Mouse (Mus musculus) neural tube, embryonic 15.5 days (tissue): Measurements from ENCODE around the gene Ube2g2. TPM values are rescaled to one million over a fixed set of nuclear protein-coding genes. Genes with fewer than 3 reads are reported as not detected.

ENCODE experiments used
- ATAC-seq: fragments of 200-750 bp; cut with Nextera tagmentation; 2 replicates; pipeline ENCODE4 v1.8.0; 2017; ENCODE audit warnings: mild to moderate bottlenecking, moderate TSS enrichment, moderate library complexity; ENCODE audit not compliant: low FRiP score
- H3K27ac ChIP-seq: fragments of 300-500 bp; sonication (generic); replicated peaks from 2 replicates; pipeline ENCODE4 v1.5.1; 2015; ENCODE audit warnings: mild to moderate bottlenecking, inconsistent platforms
- H3K27me3 ChIP-seq: fragments of 300-500 bp; sonication (generic); replicated peaks from 2 replicates; pipeline ENCODE4 v1.6.1; 2015; ENCODE audit warnings: inconsistent platforms
- H3K36me3 ChIP-seq: fragments of 300-500 bp; sonication (generic); 2 replicates; pipeline ENCODE4 v1.6.1; 2015; ENCODE audit warnings: inconsistent platforms
- H3K4me1 ChIP-seq: fragments of 300-500 bp; sonication (generic); 2 replicates; pipeline ENCODE4 v1.6.1; 2015; ENCODE audit warnings: inconsistent platforms
- H3K4me2 ChIP-seq: fragments of 300-500 bp; sonication (generic); 2 replicates; pipeline ENCODE4 v1.6.1; 2015; ENCODE audit warnings: inconsistent platforms, mild to moderate bottlenecking, moderate library complexity
- H3K4me3 ChIP-seq: fragments of 300-500 bp; sonication (generic); replicated peaks from 2 replicates; pipeline ENCODE4 v1.5.1; 2015; ENCODE audit warnings: mild to moderate bottlenecking, inconsistent platforms
- H3K9ac ChIP-seq: fragments of 300-500 bp; sonication (generic); replicated peaks from 2 replicates; pipeline ENCODE4 v1.6.1; 2015; ENCODE audit warnings: mild to moderate bottlenecking, inconsistent platforms
- H3K9me3 ChIP-seq: fragments of 300-500 bp; sonication (generic); replicated peaks from 2 replicates; pipeline ENCODE4 v1.6.1; 2016; ENCODE audit warnings: inconsistent platforms
- WGBS: fragments of 180-500 bp; shearing (Covaris S2); methylation state at CpG from one replicate; pipeline ENCODE4 v1.1.7; 2015; ENCODE audit warnings: mixed read lengths; 5-methylcytosine and 5-hydroxymethylcytosine counted together
- polyA plus RNA-seq: library from polyadenylated mRNA; unstranded; fragments of >200 nt; fragmentation: Nextera tagmentation; extraction: Ambion mirVana; gene quantifications from 2 replicates; pipeline ENCODE4 v1.2.1, GENCODE M21; 2015

Ube2g2 gene
- polyA plus RNA-seq, 1 experiment from 2014 or later, result 77.1 TPM

GRCm38 (mm10) chr10:77607441-77607840 is 14.6 kb upstream of the Ube2g2 start:
- peak overlapping the region; percentile 67 for H3K4me3 ChIP-seq
- no peaks in the 10 kb centered on the region for H3K27me3 ChIP-seq
- H3K9ac ChIP-seq, result no peak overlapping the region
- peaks cover 22% of the 10 kb centered on the region for H3K36me3 ChIP-seq
- ATAC-seq, result no peak
- peaks cover 24% of the 10 kb centered on the region for H3K4me1 ChIP-seq
- H3K27ac ChIP-seq, result no peak overlapping the region
- 70% methylated on average over 5 of the region's 5 CpGs for WGBS
- peak overlapping the region; percentile 89 for H3K4me2 ChIP-seq
- no peaks in the 10 kb centered on the region for H3K9me3 ChIP-seq

DNA sequence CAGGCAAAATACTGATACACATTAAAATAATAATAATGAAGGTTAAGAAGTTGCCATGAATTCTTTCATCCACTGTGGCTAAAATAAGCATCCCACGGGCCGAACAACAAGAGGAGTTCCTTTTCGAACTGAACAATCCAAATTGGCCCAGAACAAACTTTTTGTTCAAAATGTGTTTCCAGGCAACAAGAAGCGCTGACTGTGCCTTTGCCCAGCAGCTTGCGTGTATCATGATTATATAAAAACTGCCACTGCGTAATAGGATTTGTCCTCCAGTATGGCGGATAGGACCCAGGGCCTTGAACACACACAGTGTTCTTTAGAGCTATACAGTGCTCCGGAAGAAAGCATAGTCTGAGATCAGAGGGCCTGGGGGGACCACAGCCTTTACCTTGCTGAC is 13.5 kb upstream of the Ube2g2 start:
- no peak overlapping the region for H3K27ac ChIP-seq
- 93% methylated on average over 8 of the region's 8 CpGs for WGBS
- ATAC-seq, result no peak

GRCm38 (mm10) chr10:77610221-77610961 is 11.7 kb upstream of the Ube2g2 start:
- no peak for ATAC-seq
- Histone ChIP-seq H3K4me1 (peaks cover 27% of the 10 kb centered on the region), H3K9ac (no peak overlapping the region), H3K4me2 (no peak overlapping the region), H3K36me3 (peaks cover 43% of the 10 kb centered on the region), H3K27ac (no peak overlapping the region), H3K27me3 (no peaks in the 10 kb centered on the region), H3K4me3 (no peak overlapping the region), H3K9me3 (no peaks in the 10 kb centered on the region)
- 87% methylated on average over 8 of the region's 8 CpGs for WGBS

More for the DNA sequence above, 13.5 kb upstream of the Ube2g2 start:
- no peak overlapping the region for H3K9ac ChIP-seq
- H3K4me1 ChIP-seq, result peaks cover 27% of the 10 kb centered on the region
- no peaks in the 10 kb centered on the region for H3K9me3 ChIP-seq
- no peak overlapping the region for H3K4me3 ChIP-seq
- H3K36me3 ChIP-seq, result peaks cover 30% of the 10 kb centered on the region
- H3K4me2 ChIP-seq, result no peak overlapping the region
- no peaks in the 10 kb centered on the region for H3K27me3 ChIP-seq

GRCm38 (mm10) chr10:77613409-77613808 is 8.7 kb upstream of the Ube2g2 start:
- Histone ChIP-seq H3K27ac (no peak overlapping the region), H3K4me2 (no peak overlapping the region), H3K4me1 (peaks cover 6% of the 10 kb centered on the region), H3K9ac (no peak overlapping the region), H3K9me3 (no peaks in the 10 kb centered on the region), H3K36me3 (peaks cover 72% of the 10 kb centered on the region), H3K27me3 (no peaks in the 10 kb centered on the region), H3K4me3 (no peak overlapping the region)
- no peak for ATAC-seq
- WGBS, result 91% methylated on average over 3 of the region's 3 CpGs

DNA sequence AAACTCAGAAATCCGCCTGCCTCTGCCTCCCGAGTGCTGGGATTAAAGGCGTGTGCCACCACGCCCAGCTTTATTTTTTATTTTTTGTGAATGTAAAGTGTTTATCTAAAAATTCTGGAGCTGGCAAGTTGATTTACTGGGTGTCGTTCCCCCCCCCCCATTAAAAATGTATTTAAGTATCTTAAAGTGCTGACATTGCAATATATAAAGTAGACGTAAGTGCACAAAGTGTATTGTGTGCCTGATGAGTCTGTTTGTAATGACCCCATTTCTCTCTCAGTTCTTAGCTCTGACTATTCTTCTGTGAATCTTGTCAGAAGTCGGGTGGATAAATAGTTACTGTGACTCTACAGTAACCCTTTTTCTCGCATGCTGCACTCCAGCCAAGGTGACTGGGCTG is 6.4 kb upstream of the Ube2g2 start:
- Histone ChIP-seq H3K9me3 (no peaks in the 10 kb centered on the region), H3K27me3 (no peaks in the 10 kb centered on the region), H3K4me3 (no peak overlapping the region), H3K9ac (no peak overlapping the region), H3K4me2 (no peak overlapping the region), H3K27ac (no peak overlapping the region), H3K4me1 (peaks cover 3% of the 10 kb centered on the region; the same call in 1 of the 2 replicates), H3K36me3 (peaks cover 64% of the 10 kb centered on the region)
- no peak for ATAC-seq
- WGBS, result 95% methylated on average over 8 of the region's 8 CpGs

DNA sequence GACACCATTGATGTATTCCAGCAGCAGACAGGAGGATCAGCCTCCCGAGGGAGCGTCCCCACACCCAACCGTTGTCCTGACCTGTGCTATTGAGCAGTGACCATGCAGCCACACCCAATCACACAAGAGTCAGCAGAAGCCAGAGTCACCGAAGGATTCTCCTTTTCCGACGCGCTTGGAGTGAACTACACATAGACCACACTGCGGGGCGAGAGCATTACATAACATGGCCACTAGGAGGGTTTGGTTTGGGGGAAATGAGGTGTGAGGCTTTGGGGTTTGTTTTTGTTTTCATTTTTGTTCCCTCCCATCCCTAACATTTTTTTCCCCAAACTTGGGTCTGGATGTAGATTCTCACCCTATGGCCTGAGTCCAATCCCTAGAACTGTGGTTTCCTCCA is 5.9 kb upstream of the Ube2g2 start:
- H3K9ac ChIP-seq, result no peak overlapping the region
- no peak overlapping the region for H3K4me3 ChIP-seq
- WGBS, result 95% methylated on average over 9 of the region's 9 CpGs
- H3K36me3 ChIP-seq, result peaks cover 59% of the 10 kb centered on the region
- ATAC-seq, result no peak
- H3K4me2 ChIP-seq, result no peak overlapping the region
- no peaks in the 10 kb centered on the region for H3K27me3 ChIP-seq
- H3K9me3 ChIP-seq, result no peaks in the 10 kb centered on the region
- no peak overlapping the region for H3K27ac ChIP-seq
- peaks cover 3% of the 10 kb centered on the region; the same call in 1 of the 2 replicates for H3K4me1 ChIP-seq

- 97% methylated on average over 7 of the region's 7 CpGs for WGBS
- Histone ChIP-seq H3K4me1 (peaks cover 9% of the 10 kb centered on the region), H3K36me3 (peaks cover 52% of the 10 kb centered on the region), H3K4me2 (no peak overlapping the region), H3K4me3 (no peak overlapping the region), H3K9me3 (no peaks in the 10 kb centered on the region), H3K27ac (no peak overlapping the region), H3K27me3 (no peaks in the 10 kb centered on the region), H3K9ac (no peak overlapping the region)
- no peak for ATAC-seq
These were observed 5.1 kb upstream of the Ube2g2 start for GRCm38 (mm10) chr10:77616926-77617325.

DNA sequence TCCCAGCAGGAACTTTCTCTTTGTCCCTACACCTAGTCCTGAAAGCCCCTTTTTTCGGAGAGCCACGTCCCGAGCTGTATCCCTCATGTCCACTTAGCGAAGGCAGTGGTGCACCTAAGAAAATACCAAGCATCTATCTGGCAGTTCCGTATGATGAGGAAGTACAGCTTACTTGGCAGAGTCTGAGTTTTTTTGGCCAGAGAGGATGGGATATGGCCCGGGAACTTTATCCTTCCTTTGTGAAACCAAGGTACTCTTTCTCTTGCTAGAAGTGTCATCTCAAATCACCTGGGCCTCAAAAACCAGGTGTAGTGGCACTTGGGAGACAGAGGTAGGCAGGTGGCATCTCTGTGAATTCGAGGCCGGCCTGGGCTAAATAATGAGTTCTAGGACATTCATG is 529 bp upstream of the Ube2g2 start:
- ATAC-seq, result no peak
- H3K4me3 ChIP-seq, result peak overlapping the region; percentile 94

DNA sequence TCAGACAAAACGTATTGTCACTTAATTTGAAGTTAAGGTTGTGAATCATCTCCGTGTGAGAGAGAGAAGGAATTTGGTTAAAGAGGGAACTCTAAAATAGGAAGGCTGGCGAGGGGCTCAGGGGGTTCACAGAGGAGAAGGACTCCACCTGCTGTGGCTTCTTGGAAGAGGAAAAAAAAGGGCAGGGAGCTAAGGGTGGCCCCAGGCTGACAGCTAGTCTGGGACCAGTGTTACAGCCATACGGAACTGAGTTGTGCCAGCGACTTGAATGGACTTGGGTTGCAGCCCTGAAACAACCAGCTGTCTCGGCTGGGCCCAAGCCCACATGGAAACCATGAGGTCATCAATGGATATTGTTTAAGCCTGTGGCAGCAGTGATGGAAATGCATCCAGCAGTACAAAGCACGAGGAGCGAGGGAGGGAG is 1.0 kb downstream of the Ube2g2 start:
- peak; percentile 36 for ATAC-seq
- 4% methylated on average over 8 of the region's 8 CpGs for WGBS
- H3K4me1 ChIP-seq, result peaks cover 47% of the 10 kb centered on the region
- H3K36me3 ChIP-seq, result peaks cover 3% of the 10 kb centered on the region; the same call in 1 of the 2 replicates
- peak overlapping the region; percentile 94 for H3K27ac ChIP-seq
- H3K4me3 ChIP-seq, result peak overlapping the region; percentile 94
- peak overlapping the region; percentile 81 for H3K4me2 ChIP-seq
- peak overlapping the region; percentile 99 for H3K9ac ChIP-seq
- no peaks in the 10 kb centered on the region for H3K27me3 ChIP-seq
- H3K9me3 ChIP-seq, result no peaks in the 10 kb centered on the region

More for the DNA sequence above, 529 bp upstream of the Ube2g2 start:
- Histone ChIP-seq H3K4me1 (peaks cover 40% of the 10 kb centered on the region), H3K9ac (peak overlapping the region; percentile 99), H3K36me3 (peaks cover 18% of the 10 kb centered on the region), H3K27me3 (no peaks in the 10 kb centered on the region), H3K9me3 (no peaks in the 10 kb centered on the region), H3K27ac (peak overlapping the region; percentile 94), H3K4me2 (peak overlapping the region; percentile 81)
- 80% methylated on average over 8 of the region's 8 CpGs for WGBS

- H3K27me3 ChIP-seq, result no peaks in the 10 kb centered on the region
- ATAC-seq, result no peak
- 0 out of 2 replicates have a peak overlapping the region, but pooled peaks have one; percentile 94 for H3K27ac ChIP-seq
- H3K4me3 ChIP-seq, result peak overlapping the region; percentile 94
- WGBS, result 88% methylated on average over 10 of the region's 10 CpGs
- H3K4me2 ChIP-seq, result peak overlapping the region; percentile 81
- H3K9ac ChIP-seq, result peak overlapping the region; percentile 99; the same call in 1 of the 2 replicates
- peaks cover 50% of the 10 kb centered on the region for H3K4me1 ChIP-seq
- H3K9me3 ChIP-seq, result no peaks in the 10 kb centered on the region
- no peaks in the 10 kb centered on the region for H3K36me3 ChIP-seq
These were observed 1.7 kb downstream of the Ube2g2 start for GRCm38 (mm10) chr10:77623639-77624400.

- Histone ChIP-seq H3K9me3 (no peaks in the 10 kb centered on the region), H3K4me3 (no peak overlapping the region), H3K4me2 (peak overlapping the region; percentile 81; the same call in 1 of the 2 replicates), H3K27me3 (no peaks in the 10 kb centered on the region), H3K4me1 (peaks cover 51% of the 10 kb centered on the region), H3K36me3 (no peaks in the 10 kb centered on the region), H3K9ac (0 out of 2 replicates have a peak overlapping the region, but pooled peaks have one; percentile 11), H3K27ac (no peak overlapping the region; the same call in 1 of the 2 replicates)
- WGBS, result 80% methylated on average over 7 of the region's 7 CpGs
- no peak for ATAC-seq
These were observed 2.5 kb downstream of the Ube2g2 start for GRCm38 (mm10) chr10:77624570-77624995.
